Mouse (Mus musculus): ENCODE measurements around the gene B4galnt1. TPM values are rescaled to one million over a fixed set of nuclear protein-coding genes. Genes with fewer than 3 reads are reported as not detected.

Gene B4galnt1
- polyA plus RNA-seq, 1 experiment from 2014 or later: 93.4 TPM

- peaks cover 11% of the 10 kb centered on the region for H3K4me1 ChIP-seq (ENCODE audit: control insufficient read depth, insufficient read depth, low read length)
- peak; percentile 95 for ATAC-seq (ENCODE audit: low read depth)
- H3K4me2 ChIP-seq (ENCODE audit: low read depth, low read length): peak within 1 kb of the TSS; percentile 93
- peaks cover 7% of the 10 kb centered on the region; the same call in 1 of the 2 replicates for H3K36me3 ChIP-seq (ENCODE audit: control insufficient read depth, insufficient read depth, low read length)
- H3K27ac ChIP-seq (ENCODE audit: low read depth, low read length): 0 out of 2 replicates have a peak within 1 kb of the TSS, but pooled peaks have one; percentile 22
- H3K9ac ChIP-seq (replicated peaks; ENCODE audit: low read depth, low read length): peak within 1 kb of the TSS; percentile 72
- H3K9me3 ChIP-seq (ENCODE audit: control insufficient read depth, low read length): no peaks in the 10 kb centered on the region
- H3K4me3 ChIP-seq (ENCODE audit: low read depth, low read length): peak within 1 kb of the TSS; percentile 84
- 0 out of 2 replicates have a peak, but pooled peaks cover 3% of the 10 kb centered on the region for H3K27me3 ChIP-seq (ENCODE audit: control insufficient read depth, insufficient read depth, low read length)
- under 1% methylated on average over 47 of the region's 47 CpGs for WGBS
These were observed 46.4 kb downstream of the B4galnt1 start, which contains the start of gene Pip4k2c for GRCm38 (mm10) chr10:127211414-127211854. Gene Pip4k2c, minus strand, starts transcription at chr10:127211585.

GRCm38 (mm10) chr10:127213272-127213671, 48.2 kb downstream of the B4galnt1 start:
- H3K9ac ChIP-seq (replicated peaks; ENCODE audit: low read depth, low read length): no peak overlapping the region
- no peak for ATAC-seq (ENCODE audit: low read depth)
- 92% methylated on average over 8 of the region's 8 CpGs for WGBS
- H3K4me2 ChIP-seq (ENCODE audit: low read depth, low read length): no peak overlapping the region
- H3K4me1 ChIP-seq (ENCODE audit: control insufficient read depth, insufficient read depth, low read length): peaks cover 11% of the 10 kb centered on the region
- no peaks in the 10 kb centered on the region for H3K36me3 ChIP-seq (ENCODE audit: control insufficient read depth, insufficient read depth, low read length)
- H3K9me3 ChIP-seq (ENCODE audit: control insufficient read depth, low read length): no peaks in the 10 kb centered on the region
- no peak overlapping the region for H3K27ac ChIP-seq (ENCODE audit: low read depth, low read length)
- no peak overlapping the region for H3K4me3 ChIP-seq (ENCODE audit: low read depth, low read length)
- H3K27me3 ChIP-seq (ENCODE audit: control insufficient read depth, insufficient read depth, low read length): 0 out of 2 replicates have a peak, but pooled peaks cover 3% of the 10 kb centered on the region

- WGBS: 82% methylated on average over 13 of the region's 13 CpGs
- no peak overlapping the region for H3K27ac ChIP-seq (ENCODE audit: low read depth, low read length)
- no peak overlapping the region for H3K4me2 ChIP-seq (ENCODE audit: low read depth, low read length)
- H3K27me3 ChIP-seq (ENCODE audit: control insufficient read depth, insufficient read depth, low read length): 0 out of 2 replicates have a peak, but pooled peaks cover 3% of the 10 kb centered on the region
- ATAC-seq (ENCODE audit: low read depth): no peak
- no peaks in the 10 kb centered on the region for H3K36me3 ChIP-seq (ENCODE audit: control insufficient read depth, insufficient read depth, low read length)
- no peaks in the 10 kb centered on the region for H3K9me3 ChIP-seq (ENCODE audit: control insufficient read depth, low read length)
- H3K4me3 ChIP-seq (ENCODE audit: low read depth, low read length): no peak overlapping the region
- H3K9ac ChIP-seq (replicated peaks; ENCODE audit: low read depth, low read length): no peak overlapping the region
- H3K4me1 ChIP-seq (ENCODE audit: control insufficient read depth, insufficient read depth, low read length): peaks cover 11% of the 10 kb centered on the region
These were observed 48.8 kb downstream of the B4galnt1 start for GRCm38 (mm10) chr10:127213704-127214421.

GRCm38 (mm10) chr10:127214422-127214803, 49.4 kb downstream of the B4galnt1 start:
- Histone ChIP-seq H3K4me3 (ENCODE audit: low read depth, low read length) (no peak overlapping the region), H3K9ac (replicated peaks; ENCODE audit: low read depth, low read length) (no peak overlapping the region), H3K27ac (ENCODE audit: low read depth, low read length) (no peak overlapping the region), H3K36me3 (ENCODE audit: control insufficient read depth, insufficient read depth, low read length) (no peaks in the 10 kb centered on the region), H3K4me2 (ENCODE audit: low read depth, low read length) (no peak overlapping the region), H3K4me1 (ENCODE audit: control insufficient read depth, insufficient read depth, low read length) (peaks cover 11% of the 10 kb centered on the region), H3K9me3 (ENCODE audit: control insufficient read depth, low read length) (no peaks in the 10 kb centered on the region), H3K27me3 (ENCODE audit: control insufficient read depth, insufficient read depth, low read length) (0 out of 2 replicates have a peak, but pooled peaks cover 3% of the 10 kb centered on the region)
- WGBS: 56% methylated on average over 1 of the region's 1 CpGs
- ATAC-seq (ENCODE audit: low read depth): no peak

DNA sequence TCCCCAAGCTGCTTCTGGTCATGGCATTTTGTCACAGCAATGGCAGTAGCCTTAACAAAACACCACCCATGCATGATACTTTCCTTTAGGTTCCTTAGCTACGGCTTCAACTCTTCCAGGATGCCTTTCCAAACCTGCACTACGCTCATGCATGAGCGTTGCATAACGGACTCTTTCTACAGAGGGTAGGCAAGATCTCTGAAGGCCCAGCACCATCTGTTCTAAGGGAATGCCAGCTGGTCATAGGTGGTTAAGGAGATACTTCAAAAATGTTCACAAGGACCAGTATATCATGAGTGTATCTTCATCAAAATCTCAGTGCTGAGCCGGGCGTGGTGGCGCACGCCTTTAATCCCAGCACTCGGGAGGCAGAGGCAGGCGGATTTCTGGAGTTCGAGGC, 51.4 kb downstream of the B4galnt1 start:
- Histone ChIP-seq H3K4me3 (ENCODE audit: low read depth, low read length) (no peak overlapping the region), H3K9ac (replicated peaks; ENCODE audit: low read depth, low read length) (no peak overlapping the region), H3K36me3 (ENCODE audit: control insufficient read depth, insufficient read depth, low read length) (no peaks in the 10 kb centered on the region), H3K4me1 (ENCODE audit: control insufficient read depth, insufficient read depth, low read length) (no peaks in the 10 kb centered on the region), H3K9me3 (ENCODE audit: control insufficient read depth, low read length) (no peaks in the 10 kb centered on the region), H3K4me2 (ENCODE audit: low read depth, low read length) (no peak overlapping the region), H3K27me3 (ENCODE audit: control insufficient read depth, insufficient read depth, low read length) (no peaks in the 10 kb centered on the region), H3K27ac (ENCODE audit: low read depth, low read length) (no peak overlapping the region)
- 94% methylated on average over 11 of the region's 11 CpGs for WGBS
- ATAC-seq (ENCODE audit: low read depth): no peak

DNA sequence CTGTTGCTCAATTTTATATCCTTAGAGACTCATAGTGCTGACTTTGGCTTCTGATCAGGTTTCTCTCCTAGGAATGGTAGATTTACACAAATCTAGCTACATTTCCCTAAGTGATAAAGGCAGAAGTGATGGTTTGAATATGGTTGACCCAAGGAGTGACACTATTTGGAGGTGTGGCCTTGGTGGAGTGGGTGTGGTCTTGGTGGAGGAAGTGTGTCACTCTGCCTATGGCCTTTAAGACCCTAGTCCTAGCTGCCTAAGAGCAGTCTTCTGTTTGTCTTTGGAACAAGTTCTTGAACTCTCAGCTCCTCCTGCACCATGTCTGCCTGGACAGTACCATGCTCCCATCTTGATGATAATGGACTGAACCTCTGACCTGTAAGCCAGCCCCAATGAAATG, 52.2 kb downstream of the B4galnt1 start:
- Histone ChIP-seq H3K9ac (replicated peaks; ENCODE audit: low read depth, low read length) (no peak overlapping the region), H3K4me2 (ENCODE audit: low read depth, low read length) (no peak overlapping the region), H3K9me3 (ENCODE audit: control insufficient read depth, low read length) (no peaks in the 10 kb centered on the region), H3K4me3 (ENCODE audit: low read depth, low read length) (no peak overlapping the region), H3K36me3 (ENCODE audit: control insufficient read depth, insufficient read depth, low read length) (no peaks in the 10 kb centered on the region), H3K4me1 (ENCODE audit: control insufficient read depth, insufficient read depth, low read length) (no peaks in the 10 kb centered on the region), H3K27ac (ENCODE audit: low read depth, low read length) (no peak overlapping the region), H3K27me3 (ENCODE audit: control insufficient read depth, insufficient read depth, low read length) (no peaks in the 10 kb centered on the region)
- no peak for ATAC-seq (ENCODE audit: low read depth)

DNA sequence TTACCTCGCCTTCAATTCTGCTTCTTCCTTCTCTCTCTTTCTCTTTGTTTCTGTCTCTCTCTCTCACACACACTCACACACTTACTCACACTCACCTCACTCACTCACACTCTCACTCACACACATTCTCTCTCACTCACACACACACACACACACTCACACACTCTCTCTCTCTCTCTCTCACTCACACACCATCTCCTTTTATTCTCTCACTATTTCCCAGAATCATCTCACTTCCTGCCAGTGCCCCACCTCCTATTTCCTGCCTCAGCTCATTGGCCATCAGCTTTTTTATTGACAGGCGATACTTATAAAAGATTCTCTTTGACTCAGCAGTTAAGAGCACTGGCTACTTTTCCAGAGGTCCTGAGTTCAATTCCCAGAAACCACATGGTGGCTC, 53.3 kb downstream of the B4galnt1 start:
- WGBS: 87% methylated on average over 2 of the region's 2 CpGs
- Histone ChIP-seq H3K4me2 (ENCODE audit: low read depth, low read length) (no peak overlapping the region), H3K27ac (ENCODE audit: low read depth, low read length) (no peak overlapping the region), H3K4me1 (ENCODE audit: control insufficient read depth, insufficient read depth, low read length) (no peaks in the 10 kb centered on the region), H3K27me3 (ENCODE audit: control insufficient read depth, insufficient read depth, low read length) (no peaks in the 10 kb centered on the region), H3K4me3 (ENCODE audit: low read depth, low read length) (no peak overlapping the region), H3K9me3 (ENCODE audit: control insufficient read depth, low read length) (no peaks in the 10 kb centered on the region), H3K36me3 (ENCODE audit: control insufficient read depth, insufficient read depth, low read length) (no peaks in the 10 kb centered on the region), H3K9ac (replicated peaks; ENCODE audit: low read depth, low read length) (no peak overlapping the region)
- no peak for ATAC-seq (ENCODE audit: low read depth)

Other genes with a start within 250 kb of the B4galnt1 start
- gene Ctdsp2, start 186.5 kb upstream of the B4galnt1 start, polyA plus RNA-seq (2014; fragmentation: Nextera tagmentation; extraction: Ambion mirVana): 15.1 and 27.9 TPM in 2 replicates
- gene Avil, start 164.5 kb upstream of the B4galnt1 start, polyA plus RNA-seq (2014; fragmentation: Nextera tagmentation; extraction: Ambion mirVana): 0.15 and 27.1 TPM in 2 replicates
- 60.1 and 64.6 TPM in 2 replicates for gene Tsfm, start 134.4 kb upstream of the B4galnt1 start, polyA plus RNA-seq (2014; fragmentation: Nextera tagmentation; extraction: Ambion mirVana)
- gene Mettl1, start 123.8 kb upstream of the B4galnt1 start, polyA plus RNA-seq (2014; fragmentation: Nextera tagmentation; extraction: Ambion mirVana): 24.1 and 24.6 TPM in 2 replicates
- gene Eef1akmt3, start 123.7 kb upstream of the B4galnt1 start, polyA plus RNA-seq (2014; fragmentation: Nextera tagmentation; extraction: Ambion mirVana): 0.15 and 0.21 TPM in 2 replicates
- gene Cyp27b1, start 117.0 kb upstream of the B4galnt1 start, polyA plus RNA-seq (2014; fragmentation: Nextera tagmentation; extraction: Ambion mirVana): 0.14 TPM in 1 of 2 replicates, not detected in the other
- 9.7 and 13.2 TPM in 2 replicates for gene March9, start 105.0 kb upstream of the B4galnt1 start, polyA plus RNA-seq (2014; fragmentation: Nextera tagmentation; extraction: Ambion mirVana)
- gene Cdk4, start 101.7 kb upstream of the B4galnt1 start, polyA plus RNA-seq (2014; fragmentation: Nextera tagmentation; extraction: Ambion mirVana): 657 and 756 TPM in 2 replicates
- 91.1 and 93.6 TPM in 2 replicates for gene Tspan31, start 95.0 kb upstream of the B4galnt1 start, polyA plus RNA-seq (2014; fragmentation: Nextera tagmentation; extraction: Ambion mirVana)
- 4.7 and 10.6 TPM in 2 replicates for gene Agap2, start 89.9 kb upstream of the B4galnt1 start, polyA plus RNA-seq (2014; fragmentation: Nextera tagmentation; extraction: Ambion mirVana)
- gene Os9, start 44.1 kb upstream of the B4galnt1 start, polyA plus RNA-seq (2014; fragmentation: Nextera tagmentation; extraction: Ambion mirVana): 65.7 and 92.8 TPM in 2 replicates
- 0.80 and 1.3 TPM in 2 replicates for gene Slc26a10, start 15.4 kb downstream of the B4galnt1 start, polyA plus RNA-seq (2014; fragmentation: Nextera tagmentation; extraction: Ambion mirVana)
- gene Arhgef25, start 24.9 kb downstream of the B4galnt1 start, polyA plus RNA-seq (2014; fragmentation: Nextera tagmentation; extraction: Ambion mirVana): 24.2 and 31.0 TPM in 2 replicates
- gene Dtx3, start 30.5 kb downstream of the B4galnt1 start, polyA plus RNA-seq (2014; fragmentation: Nextera tagmentation; extraction: Ambion mirVana): 224 and 231 TPM in 2 replicates
- gene Pip4k2c, start 46.4 kb downstream of the B4galnt1 start, polyA plus RNA-seq (2014; fragmentation: Nextera tagmentation; extraction: Ambion mirVana): 15.5 and 18.1 TPM in 2 replicates
- 117 and 147 TPM in 2 replicates for gene Kif5a, start 98.1 kb downstream of the B4galnt1 start, polyA plus RNA-seq (2014; fragmentation: Nextera tagmentation; extraction: Ambion mirVana)
- gene Dctn2, start 101.1 kb downstream of the B4galnt1 start, polyA plus RNA-seq (2014; fragmentation: Nextera tagmentation; extraction: Ambion mirVana): 298 and 305 TPM in 2 replicates
- 16.1 and 17.4 TPM in 2 replicates for gene Mbd6, start 123.8 kb downstream of the B4galnt1 start, polyA plus RNA-seq (2014; fragmentation: Nextera tagmentation; extraction: Ambion mirVana)
- gene Mars, start 146.6 kb downstream of the B4galnt1 start, polyA plus RNA-seq (2014; fragmentation: Nextera tagmentation; extraction: Ambion mirVana): 117 and 123 TPM in 2 replicates
- 0.42 and 1.1 TPM in 2 replicates for gene Arhgap9, start 156.7 kb downstream of the B4galnt1 start, polyA plus RNA-seq (2014; fragmentation: Nextera tagmentation; extraction: Ambion mirVana)
- 0.87 and 1.5 TPM in 2 replicates for gene Gli1, start 176.7 kb downstream of the B4galnt1 start, polyA plus RNA-seq (2014; fragmentation: Nextera tagmentation; extraction: Ambion mirVana)
- gene Inhbe, start 189.2 kb downstream of the B4galnt1 start, polyA plus RNA-seq (2014; fragmentation: Nextera tagmentation; extraction: Ambion mirVana): 0.05 and 0.09 TPM in 2 replicates
- gene Inhbc, start 205.2 kb downstream of the B4galnt1 start, polyA plus RNA-seq (2014; fragmentation: Nextera tagmentation; extraction: Ambion mirVana): not detected in 2 replicates
- 35.9 and 36.2 TPM in 2 replicates for gene R3hdm2, start 215.1 kb downstream of the B4galnt1 start, polyA plus RNA-seq (2014; fragmentation: Nextera tagmentation; extraction: Ambion mirVana)

Measured in neural tube, embryonic 14.5 days (tissue).